Mouse (Mus musculus) heart, adult 11 months (tissue): ENCODE results near the gene Ptprg.

Experiments used
- DNase-seq: peaks from one replicate; pipeline ENCODE4 v3.0.0; 2022

Ptprg gene

GRCm38 (mm10) chr14:12065736-12066135 lies 512.4 kb downstream of the Ptprg start:
- peak; percentile 83 for DNase-seq

DNA sequence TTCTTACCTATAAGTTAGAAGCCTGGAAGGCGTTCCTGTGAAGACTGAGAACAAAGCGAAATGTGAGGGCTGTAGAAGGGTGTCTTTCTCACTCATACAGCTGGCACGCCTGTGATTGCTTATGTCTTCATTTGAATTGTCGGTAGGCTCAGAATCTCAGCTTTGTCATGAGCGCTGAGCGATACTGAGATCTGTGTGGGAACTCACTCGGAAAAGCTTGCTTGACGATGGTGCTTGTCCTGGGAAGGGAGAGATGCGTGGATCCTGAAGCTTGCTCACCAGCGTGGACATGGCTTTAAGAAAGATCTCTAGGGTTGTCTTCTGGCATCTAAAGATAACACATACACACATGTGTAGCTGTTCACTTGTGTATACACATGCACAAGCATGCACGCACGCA lies 516.4 kb downstream of the Ptprg start:
- DNase-seq, result peak; percentile 73

GRCm38 (mm10) chr14:12070361-12070760 lies 517.0 kb downstream of the Ptprg start:
- peak; percentile 86 for DNase-seq

DNA sequence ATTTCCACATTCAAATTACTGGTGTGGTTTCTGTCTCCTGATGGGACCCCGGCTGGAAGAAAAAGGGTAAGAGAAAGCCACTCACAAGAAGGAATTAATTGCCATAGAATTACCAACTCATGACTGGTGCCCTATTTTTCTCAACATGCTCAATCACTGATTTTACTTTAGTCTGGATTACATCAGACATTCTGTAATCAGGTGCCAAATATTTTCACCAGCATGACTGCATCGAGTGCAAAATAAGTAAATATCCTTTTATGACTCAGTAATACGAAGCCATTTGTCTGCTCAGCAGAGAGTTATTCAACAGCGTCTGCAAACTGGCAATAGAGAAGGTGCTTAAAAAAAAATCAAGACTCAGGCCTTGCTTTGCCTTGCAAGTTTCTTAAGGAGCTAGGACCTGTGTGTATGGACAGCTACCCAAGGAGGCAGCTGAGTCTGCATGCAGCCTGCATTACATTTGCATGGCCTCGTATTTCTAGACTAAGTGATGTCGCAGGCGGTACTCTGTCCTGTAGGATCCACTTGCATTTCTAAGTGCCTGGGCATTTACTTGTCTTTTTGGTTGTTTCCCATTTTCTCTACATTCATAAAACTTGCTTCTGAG lies 517.6 kb downstream of the Ptprg start:
- peak; percentile 80 for DNase-seq

DNA sequence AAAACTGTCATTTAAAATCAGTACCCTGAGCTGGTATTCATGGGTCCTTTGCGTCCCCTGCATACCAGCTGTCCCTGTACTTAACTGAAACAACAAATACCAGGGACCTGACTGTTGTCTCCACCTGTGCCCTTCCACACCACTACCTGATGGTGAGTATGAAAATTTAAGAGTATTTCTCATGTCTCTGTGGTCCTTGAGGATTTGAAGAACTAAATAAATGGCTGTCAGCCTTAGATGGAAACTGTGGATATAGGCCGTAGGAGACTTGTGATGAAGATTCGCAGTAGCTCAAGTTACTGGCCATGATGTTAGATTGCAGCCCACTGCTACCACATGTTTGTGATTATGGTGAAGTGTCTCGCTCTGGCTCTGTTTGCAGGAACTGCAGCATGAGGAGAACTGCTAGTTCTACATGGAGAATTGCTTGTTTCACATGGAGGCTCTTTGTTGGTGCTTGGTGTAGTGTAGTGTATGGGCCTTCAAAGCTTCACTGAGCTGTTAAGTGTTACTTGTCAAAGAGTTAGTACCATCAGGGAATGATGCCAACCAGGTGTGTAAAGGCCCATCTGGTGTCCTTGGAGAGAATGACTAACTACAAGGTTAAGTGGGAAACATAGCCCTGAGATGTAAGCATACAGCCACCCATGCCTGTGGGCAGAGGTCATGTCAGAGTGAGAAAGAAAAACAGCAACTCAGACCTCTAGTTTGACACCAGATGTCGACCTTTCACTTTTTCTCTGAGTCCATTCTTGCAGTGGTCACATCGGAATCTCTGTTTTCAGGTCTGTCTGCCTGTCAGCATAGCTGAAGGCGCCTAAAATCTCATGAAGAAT lies 518.9 kb downstream of the Ptprg start:
- DNase-seq, result peak; percentile 66

- DNase-seq, result no peak
These were observed 520.2 kb downstream of the Ptprg start for GRCm38 (mm10) chr14:12073408-12074107.

GRCm38 (mm10) chr14:12077193-12077592 lies 523.9 kb downstream of the Ptprg start:
- DNase-seq, result no peak

- no peak for DNase-seq
These were observed 525.9 kb downstream of the Ptprg start for GRCm38 (mm10) chr14:12079250-12079649.

DNA sequence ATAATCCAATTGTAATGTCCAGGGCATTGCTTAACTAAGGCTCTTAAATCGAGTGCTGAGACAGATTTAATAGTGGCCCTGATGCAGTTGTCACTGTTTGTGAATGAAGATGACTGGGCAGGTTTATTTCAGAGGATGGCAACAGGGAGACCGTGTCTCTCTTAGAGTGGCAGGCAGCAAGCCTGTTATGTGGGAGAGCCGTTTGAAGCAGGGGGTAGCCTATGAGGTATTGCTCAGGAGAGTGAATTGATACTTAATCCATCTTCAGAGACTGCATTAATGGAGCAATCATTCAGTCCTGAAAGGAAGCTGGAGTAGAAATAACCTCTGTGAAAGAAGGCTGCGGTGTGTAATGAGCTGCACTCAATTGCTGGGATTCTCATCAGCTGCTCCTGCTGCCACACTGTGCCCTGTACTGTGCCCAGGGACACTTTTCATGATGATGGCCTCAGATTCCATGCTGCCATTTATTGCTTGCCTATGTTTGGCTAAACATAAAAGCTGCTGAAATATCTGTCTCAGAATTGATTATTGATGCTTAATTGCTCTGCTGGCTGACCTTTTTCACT lies 526.6 kb downstream of the Ptprg start:
- no peak for DNase-seq

DNA sequence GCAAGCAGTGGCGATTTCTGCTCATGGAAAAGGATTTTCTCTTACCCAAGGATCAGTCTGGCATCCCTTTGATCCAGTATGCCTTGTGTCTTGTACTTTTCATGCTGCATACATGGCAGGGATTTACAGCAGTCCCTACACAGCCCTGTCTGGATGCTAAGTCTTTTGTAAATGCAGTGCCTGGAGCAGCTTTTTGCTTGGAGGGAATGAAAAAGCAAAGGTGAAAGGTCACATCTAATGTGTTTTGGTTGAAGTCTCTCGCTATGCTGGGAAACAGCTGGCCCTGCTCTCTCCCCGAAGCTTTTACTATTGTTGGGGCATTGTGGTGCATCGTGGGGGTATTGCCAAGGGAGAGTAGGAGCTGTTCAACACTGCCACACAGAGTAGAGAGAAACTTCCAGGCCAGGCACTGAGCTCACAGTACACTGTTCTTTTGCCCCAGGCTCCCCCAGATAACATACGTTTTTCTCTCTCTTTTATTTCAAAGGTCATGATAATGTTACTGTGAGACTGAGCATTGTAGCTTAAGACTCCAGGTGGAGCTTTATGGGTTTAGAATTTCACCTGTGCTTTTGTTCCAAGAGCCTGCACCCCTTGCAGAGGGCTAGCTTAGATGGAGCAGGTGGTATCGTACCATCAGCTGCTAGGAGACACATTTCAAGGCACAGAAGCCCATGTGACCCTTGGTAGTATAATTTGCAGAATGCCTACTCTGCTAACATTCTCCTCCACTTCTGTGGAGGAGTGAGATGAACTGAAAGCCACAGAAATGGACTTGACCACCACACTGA lies 529.0 kb downstream of the Ptprg start:
- DNase-seq, result no peak

DNA sequence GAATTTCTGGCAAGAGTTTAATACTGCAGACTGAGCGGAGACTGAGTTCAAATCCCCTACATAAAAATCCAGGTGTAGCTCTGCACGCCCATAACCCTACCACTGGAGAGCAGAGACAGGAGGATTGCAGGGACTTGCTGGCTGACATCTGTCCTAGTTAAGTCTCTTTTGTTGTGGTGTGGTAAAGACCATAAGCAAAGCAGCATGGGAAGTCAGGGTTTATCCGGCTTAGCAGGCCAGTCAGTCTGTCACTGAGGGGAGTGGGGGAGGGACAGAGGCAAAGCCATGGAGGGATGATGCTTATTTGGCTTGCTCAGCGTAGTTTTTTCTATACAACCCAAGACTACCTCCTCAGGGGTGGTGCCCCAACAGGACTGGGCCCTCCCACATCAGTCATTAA lies 530.7 kb downstream of the Ptprg start:
- DNase-seq, result no peak

- DNase-seq, result no peak
These were observed 531.7 kb downstream of the Ptprg start for GRCm38 (mm10) chr14:12085078-12085477.

DNA sequence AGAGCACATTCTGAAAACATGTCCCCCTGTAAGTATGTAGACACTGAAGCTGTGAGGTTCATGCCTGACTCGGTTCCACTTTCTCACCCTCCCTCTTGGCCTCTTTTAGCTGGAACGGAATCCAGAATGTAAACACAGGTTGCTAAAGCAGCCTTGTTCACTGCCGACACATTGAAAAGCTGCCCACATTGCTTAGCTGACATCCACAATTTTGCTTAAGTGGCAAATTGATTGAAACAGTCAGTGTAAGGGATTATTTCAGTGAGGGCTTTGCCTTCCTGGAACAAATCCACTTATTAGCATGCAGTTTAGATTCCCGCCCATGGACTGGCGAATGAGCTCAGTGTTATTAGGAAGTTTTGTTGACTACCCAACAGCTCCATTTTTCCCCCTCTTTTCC lies 532.8 kb downstream of the Ptprg start:
- peak; percentile 25 for DNase-seq

DNA sequence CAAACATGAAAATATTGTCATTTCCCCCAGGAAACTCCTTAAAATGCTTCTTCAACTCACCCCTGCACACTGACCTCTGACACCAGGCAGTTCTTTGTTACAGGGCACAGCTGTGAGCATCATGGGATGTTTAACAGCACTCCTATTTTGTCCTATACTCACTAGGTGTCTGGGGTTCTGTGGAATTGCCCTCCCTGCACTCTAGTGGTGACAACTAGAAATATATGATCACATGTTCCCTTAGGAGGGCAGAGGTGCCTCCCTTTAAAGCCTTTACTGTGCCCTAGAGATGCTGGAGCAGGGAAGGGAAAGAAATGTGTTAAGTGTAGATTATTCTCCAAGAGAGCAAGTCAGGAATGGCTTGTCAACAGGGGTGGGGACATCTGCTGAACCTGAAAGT lies 536.6 kb downstream of the Ptprg start:
- no peak for DNase-seq

DNA sequence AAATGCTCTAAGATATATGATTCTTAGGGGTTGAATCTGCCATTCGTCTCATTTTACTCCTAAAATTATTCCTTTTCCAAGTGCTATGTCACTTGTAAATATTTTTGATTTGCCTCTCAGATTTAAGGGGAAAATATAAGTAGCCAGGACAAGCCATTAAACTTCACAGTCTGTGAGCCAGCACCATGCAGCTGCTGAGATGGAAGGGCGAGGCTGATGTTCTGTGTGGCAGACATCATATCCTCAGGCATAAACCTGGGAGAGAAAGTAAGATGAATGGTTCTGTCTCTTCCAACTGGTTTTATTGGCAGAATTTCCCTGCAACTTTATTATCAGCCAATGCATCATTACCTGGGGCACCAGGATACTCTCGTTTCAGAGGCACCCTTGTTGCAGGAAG lies 538.4 kb downstream of the Ptprg start:
- DNase-seq, result no peak

GRCm38 (mm10) chr14:12099390-12100333 lies 546.3 kb downstream of the Ptprg start:
- DNase-seq, result peak; percentile 94

- DNase-seq, result no peak
These were observed 549.3 kb downstream of the Ptprg start for GRCm38 (mm10) chr14:12102389-12103325.

- peak; percentile 91 for DNase-seq
These were observed 551.2 kb downstream of the Ptprg start for GRCm38 (mm10) chr14:12104297-12105155.

- peak; percentile 80 for DNase-seq
These were observed 551.8 kb downstream of the Ptprg start for GRCm38 (mm10) chr14:12105156-12105430.

DNA sequence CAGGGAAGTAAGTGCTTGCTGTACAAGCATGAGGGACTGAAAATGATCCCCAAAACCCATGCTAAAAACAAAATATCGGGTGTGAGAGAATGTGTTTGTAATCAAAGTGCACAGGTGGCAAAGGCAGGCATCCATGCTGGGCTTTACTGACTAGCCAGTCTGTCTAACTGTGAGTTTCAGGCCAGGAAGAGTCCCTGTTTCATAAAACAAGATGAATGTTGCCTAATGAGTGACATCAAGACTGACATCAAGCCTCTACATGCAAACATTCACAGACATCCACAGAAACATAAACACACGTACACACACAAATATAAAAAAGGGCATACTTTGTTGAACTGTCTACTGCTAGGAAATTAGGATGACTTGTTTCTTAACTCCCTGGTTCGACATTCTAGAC lies 552.3 kb downstream of the Ptprg start:
- DNase-seq, result no peak
